Mouse (Mus musculus): ENCODE data around the gene Gm20388.

The Gm20388 gene

DNA sequence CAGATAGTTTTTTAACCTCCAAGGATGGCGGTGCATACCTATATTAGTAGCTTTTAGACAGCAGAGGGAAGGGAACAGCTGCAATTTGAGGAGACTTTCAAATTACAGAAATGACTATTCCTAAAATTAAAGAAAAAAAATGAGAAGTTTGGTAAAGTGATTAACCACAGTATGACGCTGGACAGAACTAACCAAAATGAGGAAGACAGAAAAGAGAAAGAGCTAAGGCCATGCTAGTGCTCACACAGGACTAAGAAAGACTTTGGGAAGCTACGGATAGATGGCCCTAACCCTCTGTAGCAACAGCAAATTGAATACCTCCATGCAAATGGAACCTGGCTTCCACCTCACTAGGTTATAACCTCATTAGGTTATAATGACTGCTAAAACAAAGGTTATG lies 3012.3 kb downstream of the Gm20388 start:
- DNase-seq (ENCODE audit: low read depth, low spot score): no peak

DNA sequence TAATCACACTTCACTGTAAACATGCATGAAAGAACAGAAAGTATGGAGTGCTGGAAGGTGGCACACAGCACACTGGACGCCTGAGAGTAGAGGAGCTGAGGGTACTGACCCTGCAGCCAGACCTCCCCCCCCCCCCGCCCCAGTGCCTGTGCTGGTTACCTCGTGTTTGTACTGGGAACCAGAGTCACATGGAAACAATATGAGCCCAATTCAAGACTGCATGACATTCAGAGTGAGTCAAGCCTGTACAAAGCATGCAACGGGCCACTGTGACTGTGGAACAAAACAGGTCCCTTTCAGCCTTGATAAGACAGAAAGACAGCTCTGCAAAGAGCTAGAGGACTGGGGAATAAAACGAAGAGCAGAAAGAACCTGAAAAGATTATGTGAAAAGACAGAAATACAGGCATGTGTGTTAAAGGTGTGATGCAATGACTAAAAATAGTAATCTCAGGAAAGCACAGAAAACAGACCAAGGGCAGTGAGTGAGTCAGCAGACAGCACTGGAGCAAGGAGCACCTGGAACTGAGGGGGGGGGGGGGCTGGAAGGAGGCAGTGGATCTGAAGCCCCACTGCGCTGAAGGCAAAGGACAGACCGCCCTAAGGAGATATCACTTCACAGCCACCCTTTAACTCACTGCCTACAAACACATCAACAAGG lies 3012.9 kb downstream of the Gm20388 start:
- DNase-seq (ENCODE audit: low read depth, low spot score): no peak

GRCm38 (mm10) chr8:122924091-122924490 lies 3013.4 kb downstream of the Gm20388 start:
- DNase-seq (ENCODE audit: low read depth, low spot score): no peak

- no peak for DNase-seq (ENCODE audit: low read depth, low spot score)
These were observed 3015.5 kb downstream of the Gm20388 start for GRCm38 (mm10) chr8:122925939-122926722.

GRCm38 (mm10) chr8:122926782-122927181 lies 3016.1 kb downstream of the Gm20388 start:
- no peak for DNase-seq (ENCODE audit: low read depth, low spot score)

DNA sequence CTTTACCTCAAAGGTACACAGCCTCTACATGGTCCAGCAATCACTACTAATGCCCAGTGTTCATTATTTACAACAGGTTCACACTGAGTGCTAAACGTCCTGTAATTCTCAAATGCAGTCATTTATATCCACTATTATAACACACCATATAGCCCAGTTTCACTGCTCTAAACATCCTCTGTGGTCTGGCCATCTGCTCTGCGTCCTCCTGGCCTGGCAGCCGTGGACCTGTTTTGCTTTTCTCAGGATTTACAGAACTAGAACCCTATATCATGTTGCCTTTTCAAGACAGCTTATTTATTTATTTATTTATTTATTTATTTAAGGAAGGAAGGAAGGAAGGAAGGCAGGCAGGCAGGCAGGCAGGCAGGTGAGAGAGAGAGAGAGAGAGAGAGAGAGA lies 3017.2 kb downstream of the Gm20388 start:
- no peak for DNase-seq (ENCODE audit: low read depth, low spot score)

DNA sequence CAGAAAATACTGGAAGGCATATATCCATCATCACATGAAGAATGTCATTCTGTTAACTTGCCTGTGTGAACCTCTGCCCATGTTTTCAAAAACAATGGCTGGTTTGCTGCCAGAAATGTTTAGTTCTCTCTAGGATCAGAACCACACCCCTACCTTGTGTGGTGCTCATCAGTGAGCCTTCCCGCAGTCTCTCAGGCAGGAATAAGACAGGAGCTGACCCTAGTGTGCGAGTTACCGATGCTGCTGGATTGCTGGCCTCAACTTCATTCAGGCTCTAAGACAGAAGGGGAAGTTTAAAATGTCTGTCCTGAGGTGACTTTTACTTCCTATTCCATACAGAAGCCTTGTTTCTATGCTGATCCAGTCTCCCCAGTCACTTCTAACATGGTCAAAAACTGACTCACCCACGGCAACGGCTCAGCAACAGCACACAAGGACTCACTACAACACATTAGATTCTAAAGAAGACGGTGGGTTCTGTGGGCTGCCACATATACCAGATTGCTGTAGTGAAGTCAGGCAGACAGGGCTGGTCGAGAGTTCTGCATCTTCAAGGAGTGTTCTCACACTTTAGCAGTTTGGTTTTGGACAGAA lies 3018.1 kb downstream of the Gm20388 start:
- no peak for DNase-seq (ENCODE audit: low read depth, low spot score)

GRCm38 (mm10) chr8:122931834-122932560 lies 3021.4 kb downstream of the Gm20388 start:
- DNase-seq (ENCODE audit: low read depth, low spot score): no peak

DNA sequence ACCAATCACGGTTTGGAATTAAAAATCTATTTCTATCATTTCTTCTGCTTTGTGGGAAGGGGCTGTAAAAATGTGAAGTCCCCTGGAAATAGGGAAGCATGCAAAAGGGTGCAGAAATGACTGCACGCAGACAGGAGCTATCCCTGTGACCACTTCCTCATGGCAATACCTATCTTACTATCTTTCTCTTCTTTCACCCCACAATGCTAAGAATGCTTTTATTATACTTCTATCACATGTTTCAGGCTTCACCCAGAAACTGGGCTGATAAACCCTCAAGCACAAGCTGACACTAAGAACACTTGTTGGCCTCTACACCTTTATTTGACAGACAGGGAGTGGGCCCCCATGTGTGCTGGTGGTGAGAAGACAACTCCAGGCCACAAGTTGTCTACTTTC lies 3021.9 kb downstream of the Gm20388 start:
- no peak for DNase-seq (ENCODE audit: low read depth, low spot score)

DNA sequence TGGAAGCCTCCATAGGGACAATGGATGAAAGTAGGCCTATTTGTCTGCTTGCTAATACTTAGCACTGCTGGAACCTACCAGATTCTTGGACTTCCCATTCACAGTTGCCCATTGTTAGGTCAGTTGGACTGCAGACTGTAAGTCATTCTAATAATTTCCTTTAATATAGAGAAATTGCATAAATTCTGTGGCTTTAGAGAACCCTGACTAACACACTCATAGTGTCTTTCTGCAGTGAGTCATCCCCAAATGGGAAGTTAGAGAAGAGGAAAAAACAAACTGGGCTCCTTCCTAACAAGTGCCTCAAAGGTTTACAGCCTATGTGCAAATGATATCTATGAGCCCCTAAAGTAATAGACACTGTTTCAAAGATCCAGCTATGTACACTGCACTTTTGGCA lies 3023.3 kb downstream of the Gm20388 start:
- no peak for DNase-seq (ENCODE audit: low read depth, low spot score)

DNA sequence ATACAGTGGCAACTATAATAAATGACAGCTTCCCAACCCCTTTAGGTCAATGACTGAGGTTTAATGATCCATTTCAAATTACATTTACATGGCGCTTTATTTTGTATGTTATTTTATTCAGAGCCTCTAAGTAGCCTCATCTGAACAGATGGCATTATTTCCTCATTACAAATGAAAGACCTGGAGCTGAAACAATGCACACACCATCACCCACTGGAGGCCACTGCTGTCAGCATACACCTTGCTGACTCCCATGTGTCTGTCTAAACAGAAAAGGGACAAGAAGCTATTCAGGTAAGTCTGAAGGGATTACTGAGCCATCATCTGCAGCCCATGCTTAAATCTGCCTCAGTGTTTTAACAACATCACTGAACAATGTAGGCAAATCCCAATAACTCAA lies 3024.5 kb downstream of the Gm20388 start:
- no peak for DNase-seq (ENCODE audit: low read depth, low spot score)

DNA sequence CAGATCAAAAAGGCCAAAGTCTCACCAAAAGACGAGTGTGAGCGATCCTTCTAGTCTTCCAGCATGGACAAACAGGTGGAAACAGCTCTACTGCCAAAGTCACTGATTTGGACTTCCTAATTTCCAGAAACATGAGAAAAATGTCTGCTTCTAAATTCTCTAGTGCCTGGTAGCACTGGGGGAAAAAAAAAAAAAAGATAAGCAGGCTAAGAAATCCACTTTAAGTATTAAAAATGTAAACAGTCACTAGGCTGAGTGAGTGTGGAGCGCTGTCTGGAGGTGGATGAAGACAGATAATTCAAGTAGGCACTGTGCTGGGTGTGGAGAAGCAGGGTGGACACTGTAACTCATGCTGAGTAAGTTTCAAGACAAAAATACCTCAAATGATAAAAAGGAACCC lies 3025.3 kb downstream of the Gm20388 start:
- no peak for DNase-seq (ENCODE audit: low read depth, low spot score)

- DNase-seq (ENCODE audit: low read depth, low spot score): no peak
These were observed 3027.0 kb downstream of the Gm20388 start for GRCm38 (mm10) chr8:122937545-122938053.

DNA sequence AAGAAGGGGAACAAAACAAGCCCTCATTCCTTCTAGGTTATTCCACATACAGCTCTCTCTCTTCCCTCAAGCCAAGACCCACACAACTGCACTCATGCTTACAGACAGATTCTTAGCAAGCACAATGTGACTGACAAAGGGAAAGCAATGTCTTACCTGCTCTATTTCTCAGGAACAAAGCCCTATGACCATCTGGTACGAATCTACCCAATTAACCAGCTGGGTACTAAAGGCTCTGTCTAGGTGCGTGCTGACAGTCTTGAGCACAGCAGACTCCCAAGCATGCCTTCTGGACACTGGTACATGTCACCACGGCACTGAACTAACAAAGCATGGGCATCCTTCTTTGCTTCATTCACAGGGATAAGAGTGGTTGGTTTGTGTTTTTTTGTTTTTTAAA lies 3027.5 kb downstream of the Gm20388 start:
- no peak for DNase-seq (ENCODE audit: low read depth, low spot score)

DNA sequence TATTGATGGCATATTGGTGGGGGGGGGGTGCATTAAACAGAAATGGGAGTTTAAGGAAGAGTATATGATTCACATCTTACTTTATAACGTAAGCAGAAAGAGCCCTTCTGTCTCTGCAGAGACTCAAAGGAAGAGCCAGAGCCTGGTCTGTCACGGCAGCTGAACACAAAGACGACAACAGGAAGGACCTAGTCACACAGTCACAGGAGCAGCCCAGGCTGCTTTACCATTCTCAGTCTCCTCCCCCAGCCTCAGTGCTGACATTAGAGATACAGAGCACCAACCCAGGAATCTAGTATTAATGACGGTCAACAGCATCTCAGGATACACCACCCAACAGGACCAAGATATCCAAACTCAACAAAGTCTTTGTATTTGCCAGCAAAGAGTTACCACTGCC lies 3027.9 kb downstream of the Gm20388 start:
- no peak for DNase-seq (ENCODE audit: low read depth, low spot score)

DNA sequence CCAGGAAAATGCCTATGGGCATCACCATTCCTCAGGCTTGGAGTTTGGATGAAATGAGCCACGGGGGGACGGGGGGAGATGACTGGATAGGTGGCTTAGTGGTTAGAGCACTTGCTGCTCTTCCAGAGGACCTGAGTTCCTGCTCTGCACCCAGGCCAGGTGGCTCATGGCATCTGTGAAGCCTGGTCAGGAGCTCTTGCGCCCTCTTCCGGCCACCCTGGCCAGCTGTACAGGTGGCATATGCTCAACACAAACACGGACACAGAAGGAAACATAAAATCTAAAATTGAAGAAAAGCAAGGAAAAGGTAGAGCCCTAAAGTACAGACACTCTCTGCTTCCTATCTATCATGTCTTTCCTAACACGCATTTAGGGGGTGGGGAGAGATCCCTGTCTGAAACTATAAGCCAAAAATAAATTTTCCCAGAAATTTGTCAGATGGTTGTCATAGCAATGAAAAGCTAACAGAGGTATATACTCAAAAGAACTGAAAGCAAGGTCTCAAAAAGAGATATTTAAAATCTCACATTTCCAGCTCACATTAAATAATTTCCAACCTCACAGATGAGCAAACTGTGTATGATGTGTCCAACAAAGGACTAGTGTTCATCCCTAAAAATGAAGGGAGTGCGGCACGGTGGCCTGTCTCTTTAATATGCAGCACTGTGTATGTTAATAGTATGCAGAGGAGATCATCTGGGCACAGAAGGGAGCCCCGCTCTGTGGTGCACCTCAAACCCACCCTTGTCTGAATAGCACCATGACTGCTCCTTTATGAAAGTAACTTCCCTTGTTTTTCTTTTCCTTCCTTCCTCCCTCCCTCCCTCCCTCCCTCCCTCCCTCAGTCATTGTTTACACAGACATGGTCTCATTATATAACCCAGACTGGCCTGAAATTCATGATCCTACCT lies 3032.4 kb downstream of the Gm20388 start:
- DNase-seq (ENCODE audit: low read depth, low spot score): no peak

DNA sequence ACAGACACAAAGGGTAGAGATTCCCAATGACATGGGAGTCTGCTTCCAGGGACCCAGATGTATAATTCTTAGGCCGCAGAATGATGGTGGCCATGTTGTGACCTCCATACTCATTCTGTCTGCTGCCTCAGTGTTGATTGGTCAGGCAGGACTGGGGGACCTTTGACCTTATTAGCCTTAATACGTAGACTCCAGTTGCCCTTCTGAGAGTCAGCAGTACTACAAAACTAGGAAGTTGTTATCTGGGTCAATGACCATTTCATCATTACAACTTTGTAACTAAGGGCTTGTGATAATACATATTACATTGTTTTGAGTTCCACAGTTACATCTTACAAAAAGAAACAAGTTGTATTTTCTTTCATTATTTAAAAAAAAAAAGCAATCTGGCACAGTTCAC lies 3035.1 kb downstream of the Gm20388 start:
- no peak for DNase-seq (ENCODE audit: low read depth, low spot score)

DNA sequence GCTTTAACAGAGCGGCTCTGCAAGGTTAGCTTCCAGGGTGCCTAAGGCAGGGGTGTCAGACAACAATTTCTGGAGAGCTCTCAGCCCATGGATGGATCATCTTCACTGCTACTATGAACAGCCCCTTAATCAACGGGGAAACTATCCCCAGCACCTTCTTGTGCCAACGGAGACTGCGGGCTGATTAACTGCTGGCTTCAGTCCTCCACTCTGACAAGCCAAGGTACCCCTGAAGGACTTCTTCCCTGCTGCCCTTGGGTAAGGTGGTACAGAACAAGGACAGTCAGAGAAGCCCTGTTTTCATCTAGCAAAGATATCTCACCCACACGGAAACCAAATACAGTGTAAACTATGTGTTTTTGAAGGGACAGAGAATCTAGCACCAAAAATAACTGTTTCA lies 3039.1 kb downstream of the Gm20388 start:
- DNase-seq (ENCODE audit: low read depth, low spot score): no peak

DNA sequence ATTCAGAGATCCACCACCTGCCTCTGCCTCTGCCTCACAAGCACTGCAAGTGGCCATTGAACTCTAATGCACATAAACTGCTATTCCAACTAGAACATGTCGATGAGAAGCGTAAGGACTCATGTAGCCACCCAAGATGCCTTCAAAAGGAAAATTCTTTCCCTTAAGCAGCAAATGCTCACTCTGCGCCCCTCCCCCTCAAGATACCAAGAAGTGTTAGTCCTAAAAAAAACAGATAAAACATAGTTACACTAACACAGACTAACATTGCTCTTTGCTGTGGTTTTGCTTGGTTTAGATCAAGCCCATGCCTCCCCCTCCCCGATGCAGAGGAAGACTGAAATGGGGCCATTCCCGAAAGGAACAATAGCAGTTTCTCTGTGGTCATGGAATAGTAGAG lies 3040.8 kb downstream of the Gm20388 start:
- DNase-seq (ENCODE audit: low read depth, low spot score): no peak

- no peak for DNase-seq (ENCODE audit: low read depth, low spot score)
These were observed 3042.4 kb downstream of the Gm20388 start for GRCm38 (mm10) chr8:122953028-122953427.

Data from retina, adult 2 months (tissue).